Mouse (Mus musculus) heart, adult 8-10 months (tissue): ENCODE measurements around the gene Piezo1. TPM values are rescaled to one million over a fixed set of nuclear protein-coding genes. Genes with fewer than 3 reads are reported as not detected.

Source experiments
- DNase-seq: peaks from one replicate; pipeline ENCODE4 v3.0.0; 2022; ENCODE audit warnings: low spot score
- total RNA-seq, 4 experiments: library from RNA; stranded (reverse); gene quantifications; 2 replicates each; pipeline ENCODE4 v1.2.4; 2022

Piezo1 gene
- total RNA-seq, 4 experiments from 2014 or later: 13.2 to 17.4 (median 13.7) TPM

DNA sequence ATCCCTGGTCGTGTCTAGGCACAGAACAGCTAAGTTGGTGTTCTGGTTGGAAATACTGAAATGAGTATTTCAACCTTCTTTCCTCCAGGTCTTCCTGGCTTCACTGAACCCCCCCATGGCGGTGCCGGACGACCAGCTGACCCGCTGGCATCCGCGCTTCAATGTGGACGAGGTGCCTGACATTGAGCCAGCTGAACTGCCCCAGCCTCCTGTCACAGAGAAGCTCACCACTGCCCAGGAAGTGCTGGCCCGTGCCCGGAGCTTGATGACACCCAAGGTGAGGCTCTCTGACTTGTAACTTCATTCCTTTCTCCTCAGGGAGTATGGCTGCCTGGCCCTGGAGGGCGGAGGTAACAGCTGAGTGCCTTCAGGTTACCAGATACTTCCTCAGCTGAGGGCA, 20.0 kb upstream of the Piezo1 start:
- no peak for DNase-seq

DNA sequence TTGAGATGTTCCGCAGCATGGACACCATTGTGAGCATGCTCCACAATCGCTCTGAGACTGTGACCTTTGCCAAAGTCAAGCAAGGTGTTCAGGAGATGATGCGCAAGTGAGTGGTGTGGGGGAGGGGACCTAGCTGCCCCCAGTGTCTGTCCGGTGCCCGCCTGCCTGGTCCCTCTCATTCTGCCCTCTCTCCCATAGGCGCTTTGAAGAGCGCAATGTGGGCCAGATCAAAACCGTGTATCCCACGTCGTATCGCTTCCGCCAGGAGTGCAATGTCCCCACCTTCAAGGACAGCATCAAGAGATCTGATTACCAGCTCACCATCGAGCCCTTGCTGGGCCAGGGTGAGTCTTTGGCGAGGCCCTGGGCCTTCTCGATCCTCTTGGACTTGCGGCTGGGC, 18.9 kb upstream of the Piezo1 start:
- DNase-seq: no peak

DNA sequence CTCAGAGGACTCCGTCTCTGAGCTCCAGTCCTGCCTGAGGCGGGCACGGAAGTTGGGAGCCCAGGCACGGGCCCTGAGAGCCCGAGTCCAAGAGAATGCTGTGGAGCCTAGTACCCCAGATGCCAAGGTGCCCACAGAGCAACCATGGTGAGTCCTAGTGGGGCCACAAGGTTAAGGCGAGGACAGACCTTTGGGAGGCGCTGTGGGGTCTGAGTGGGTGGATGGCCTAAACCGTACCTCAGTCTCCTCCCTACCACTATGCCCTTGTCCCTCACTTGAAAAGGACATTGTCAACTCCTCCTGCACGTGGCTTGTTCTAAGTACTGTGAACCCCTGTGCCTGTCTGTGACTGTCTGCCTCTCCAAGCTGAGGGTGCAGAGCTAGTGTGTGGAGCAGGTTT, 18.2 kb upstream of the Piezo1 start:
- no peak for DNase-seq

DNA sequence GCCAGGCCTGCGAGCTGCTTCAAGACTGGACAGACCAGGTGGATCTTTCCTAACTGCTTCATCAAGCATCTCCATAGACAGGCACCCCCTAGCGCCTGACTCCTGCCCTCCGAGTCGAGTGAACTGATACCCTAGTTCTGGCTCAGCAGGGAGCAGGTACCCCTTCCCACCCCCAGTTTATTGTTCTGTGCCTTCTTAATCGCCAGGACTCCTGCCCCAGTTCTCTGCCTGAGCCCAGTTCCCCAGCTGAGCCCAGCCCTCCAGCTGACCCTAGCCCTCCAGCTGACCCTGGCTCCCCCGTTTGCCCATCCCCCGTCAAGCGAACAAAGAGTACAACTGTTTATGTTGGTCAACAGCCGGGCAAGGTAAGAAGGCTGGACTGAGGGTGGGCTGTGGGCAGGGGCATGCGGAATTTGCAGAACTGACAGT, 17.8 kb upstream of the Piezo1 start:
- DNase-seq: no peak

GRCm38 (mm10) chr8:122568109-122568504, 17.0 kb upstream of the Piezo1 start:
- no peak for DNase-seq

DNA sequence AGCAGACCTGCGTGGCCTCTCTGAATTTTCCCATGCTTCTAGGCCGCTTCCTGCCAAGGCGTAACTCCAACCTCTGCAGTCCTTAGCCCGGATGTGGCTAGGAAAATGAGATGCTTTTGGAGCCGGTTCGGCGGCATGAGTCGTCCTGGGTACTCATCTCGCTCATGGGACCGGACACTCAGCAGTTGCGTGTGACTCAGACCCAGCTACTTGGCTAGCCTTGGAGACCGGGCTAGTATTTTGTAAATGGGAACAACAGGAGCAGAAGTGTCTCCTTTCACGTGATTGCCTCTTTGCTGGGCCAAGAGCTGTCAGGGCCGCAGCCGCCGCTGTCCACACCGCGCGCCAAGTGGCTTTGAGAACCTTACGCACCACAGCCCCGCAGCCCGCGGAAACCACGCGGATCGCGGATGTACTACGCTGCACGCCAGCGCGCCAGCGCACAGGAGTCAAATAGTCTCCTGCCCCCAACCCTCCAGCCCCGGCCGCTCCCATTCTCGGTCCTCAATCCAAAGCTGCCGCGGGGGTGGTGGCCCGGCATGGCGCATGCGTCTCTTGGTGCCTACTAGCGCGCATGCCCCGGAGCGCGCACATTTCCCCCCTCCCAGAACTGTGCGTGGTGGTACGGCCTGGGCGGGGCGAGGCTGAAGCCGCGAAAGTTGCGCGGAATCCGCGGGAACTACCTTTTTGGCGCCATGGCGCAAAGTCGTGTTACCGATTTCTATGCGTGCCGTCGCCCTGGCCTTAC, 16.4 kb upstream of the Piezo1 start, which contains the start of gene Cdt1:
Cdt1 (plus strand) TSS at position 655 of the 748 bp plus-strand sequence.
- peak; percentile 94 for DNase-seq

GRCm38 (mm10) chr8:122566766-122567165, 15.6 kb upstream of the Piezo1 start:
- DNase-seq: peak; percentile 46

- no peak for DNase-seq
Measured at GRCm38 (mm10) chr8:122564363-122565352, 13.5 kb upstream of the Piezo1 start.

DNA sequence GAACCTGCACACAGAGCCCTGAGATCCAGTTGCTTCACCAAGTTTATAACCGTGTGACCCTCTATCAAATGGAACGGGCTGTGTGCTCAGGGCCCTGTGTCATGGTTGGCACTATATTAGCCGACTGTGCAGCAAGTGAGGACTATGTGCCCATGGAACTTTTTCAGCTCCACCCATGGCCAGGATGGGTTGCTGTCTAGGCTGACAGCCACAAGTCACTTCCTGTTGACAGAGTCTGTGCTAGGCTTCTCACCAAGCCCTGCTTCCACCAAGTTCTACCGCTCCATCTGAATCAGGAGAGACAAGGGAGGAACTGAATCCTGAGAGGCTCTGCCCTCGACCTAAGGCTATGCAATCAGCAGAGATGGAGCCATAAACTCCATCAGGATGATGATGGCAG, 10.1 kb upstream of the Piezo1 start:
- no peak for DNase-seq

DNA sequence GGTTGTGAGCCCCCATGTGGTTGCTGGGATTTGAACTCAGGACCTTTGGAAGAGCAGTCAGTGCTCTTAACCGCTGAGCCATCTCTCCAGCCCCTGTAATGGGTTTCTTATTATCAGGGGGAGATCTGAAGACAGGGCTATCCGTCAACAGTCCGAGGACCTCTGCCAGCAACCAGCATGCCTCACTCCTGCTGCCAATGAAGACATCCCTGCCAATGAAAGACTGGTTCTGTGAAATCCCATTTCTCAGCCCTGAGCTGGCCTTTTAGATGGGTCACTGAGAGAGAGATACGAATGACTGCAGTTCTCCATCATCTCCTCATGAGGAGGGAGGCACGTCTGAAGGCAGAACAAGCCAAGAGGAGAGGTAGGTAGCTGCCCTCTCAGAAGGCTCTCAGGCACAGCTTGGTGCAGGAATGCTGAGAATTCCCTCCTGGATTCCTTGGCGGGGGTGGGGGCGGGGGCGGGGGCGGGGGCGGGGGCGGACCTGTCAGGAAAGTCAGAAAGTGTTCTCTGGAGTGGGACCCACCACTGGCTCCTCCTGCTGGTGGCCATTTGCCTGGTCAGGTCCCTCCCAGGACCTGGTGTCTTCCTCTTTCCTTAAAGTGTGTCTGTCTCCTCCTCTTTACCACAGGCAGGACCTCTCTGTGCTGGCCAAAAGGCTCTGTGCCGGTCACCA, 7.7 kb upstream of the Piezo1 start:
- no peak for DNase-seq

DNA sequence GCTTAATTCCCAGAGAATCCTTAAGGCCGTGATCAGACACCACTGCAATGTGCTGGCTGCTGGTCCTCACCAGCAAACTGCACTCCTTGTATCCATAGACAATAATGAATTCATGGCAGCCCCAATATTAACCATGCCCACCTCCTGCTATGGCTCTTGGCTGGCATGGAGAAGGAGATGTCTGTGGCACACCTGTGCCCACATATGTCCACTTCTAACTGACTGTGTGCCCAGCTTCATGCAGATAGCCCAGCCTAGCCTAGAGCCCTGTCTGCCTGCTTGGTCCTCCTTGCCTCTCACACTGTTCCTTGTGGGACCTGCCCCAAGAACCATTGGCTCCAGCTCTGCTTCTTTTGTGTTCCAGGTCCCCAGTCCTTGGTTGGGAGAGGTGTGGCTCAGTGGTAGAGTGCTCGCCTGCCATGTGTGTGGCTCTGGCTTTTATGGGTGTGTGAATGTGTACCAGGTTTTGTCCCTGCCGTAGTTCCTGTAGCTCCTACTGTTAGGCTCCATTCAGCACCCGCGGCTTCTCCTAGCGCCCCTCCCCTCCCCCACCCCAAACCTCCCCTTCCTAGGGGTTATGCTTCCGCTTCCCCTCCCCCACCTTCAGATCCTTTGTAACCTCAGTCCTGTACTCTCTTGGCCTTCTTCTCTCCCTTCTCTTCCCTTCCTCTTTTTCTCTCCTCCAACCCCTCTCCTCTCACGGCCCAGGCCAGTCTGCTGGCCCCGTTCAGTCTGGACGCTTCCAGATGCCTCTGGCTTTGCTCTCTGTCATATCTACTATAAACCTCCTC, 6.3 kb upstream of the Piezo1 start:
- no peak for DNase-seq

DNA sequence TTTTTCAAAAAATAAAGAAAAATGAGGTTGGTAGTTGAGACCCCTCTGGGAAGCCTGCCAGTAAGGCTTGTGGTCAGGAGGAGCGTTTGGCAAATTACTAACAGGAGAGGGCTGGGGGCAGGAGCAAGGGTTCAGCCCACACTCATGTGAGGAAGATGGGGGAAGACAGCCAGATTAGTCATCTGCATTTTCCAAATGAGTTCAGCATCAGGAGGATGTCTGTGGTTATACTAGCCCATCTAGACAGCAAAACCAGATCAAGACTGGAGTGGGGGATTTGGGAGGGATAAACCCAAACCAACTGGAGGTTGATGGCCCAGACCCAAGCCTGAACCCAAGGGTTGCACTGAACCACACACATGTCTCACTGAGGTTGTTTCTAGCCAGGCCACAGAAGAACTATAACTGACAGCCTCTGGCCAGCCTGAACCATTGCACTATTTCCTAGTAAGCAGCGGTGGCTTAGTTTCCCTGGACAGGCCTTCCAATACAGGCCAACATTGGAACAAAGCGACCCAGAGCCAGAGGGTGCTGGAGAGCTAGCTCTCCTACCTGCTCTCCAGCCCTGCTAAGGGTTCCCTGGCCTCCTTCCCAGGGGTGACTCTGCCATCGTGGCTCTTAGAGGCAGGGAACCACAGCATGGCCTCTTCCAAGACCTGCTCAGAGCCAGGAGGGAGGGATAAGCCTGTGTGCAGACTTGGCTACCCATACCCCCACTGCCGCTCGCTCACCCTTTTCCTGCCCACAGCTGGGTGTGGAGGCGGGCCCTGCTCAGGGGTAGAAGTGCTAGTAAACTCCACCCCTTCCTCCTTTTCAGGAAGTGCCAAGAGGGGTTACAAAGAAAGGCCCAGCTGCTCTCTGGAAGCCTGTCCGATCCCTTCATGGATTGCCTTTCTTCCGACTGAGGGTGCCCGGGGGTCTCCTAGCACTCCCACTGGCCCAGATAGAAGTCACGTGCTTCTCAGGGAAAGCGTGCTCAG, 5.2 kb upstream of the Piezo1 start:
- DNase-seq: peak; percentile 67

DNA sequence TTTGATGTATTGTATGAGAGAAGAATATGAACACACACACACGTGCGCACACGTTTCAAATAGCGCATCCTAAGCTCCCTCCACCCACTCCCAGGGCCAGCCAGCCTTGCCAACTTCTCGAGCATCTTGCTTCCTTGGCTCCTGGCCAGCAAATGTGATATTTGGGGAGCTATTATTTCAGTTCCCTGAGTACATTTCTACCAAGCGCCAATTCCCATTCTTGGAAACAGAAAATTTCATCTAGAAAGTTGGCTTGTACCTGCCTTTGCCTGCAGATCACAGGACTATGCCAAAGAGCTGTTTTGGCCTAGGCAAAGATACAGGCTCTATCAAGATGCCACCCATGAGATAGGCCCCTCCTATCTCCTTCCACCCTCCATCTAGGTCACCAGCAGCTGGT, 3.7 kb upstream of the Piezo1 start:
- DNase-seq: no peak

GRCm38 (mm10) chr8:122550995-122551264, 199 bp downstream of the Piezo1 start:
- DNase-seq: no peak

GRCm38 (mm10) chr8:122550234-122550994, 715 bp downstream of the Piezo1 start:
- no peak for DNase-seq

- no peak for DNase-seq
Measured at GRCm38 (mm10) chr8:122548891-122549439, 2.2 kb downstream of the Piezo1 start.

- no peak for DNase-seq
Measured at GRCm38 (mm10) chr8:122548331-122548730, 2.8 kb downstream of the Piezo1 start.

DNA sequence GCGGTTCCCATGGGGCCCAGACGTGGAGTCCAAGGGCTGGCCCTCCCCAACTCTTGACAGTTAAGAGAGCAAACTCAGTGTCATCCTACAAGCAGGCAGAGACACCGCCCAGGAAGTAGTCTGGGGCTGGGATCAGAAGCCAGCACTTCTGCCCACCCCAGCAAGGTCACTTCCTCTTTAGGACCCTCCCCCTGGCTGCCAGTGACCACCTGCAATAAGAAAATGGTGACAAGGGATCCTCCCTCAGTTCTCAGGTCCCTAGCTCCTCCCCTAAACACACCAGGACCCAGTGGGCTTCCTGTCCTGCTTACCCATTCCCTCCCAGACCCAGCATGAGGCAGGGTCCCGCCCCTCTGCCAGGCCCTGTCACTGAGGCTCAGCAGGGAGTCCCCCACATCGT, 3.3 kb downstream of the Piezo1 start:
- no peak for DNase-seq

DNA sequence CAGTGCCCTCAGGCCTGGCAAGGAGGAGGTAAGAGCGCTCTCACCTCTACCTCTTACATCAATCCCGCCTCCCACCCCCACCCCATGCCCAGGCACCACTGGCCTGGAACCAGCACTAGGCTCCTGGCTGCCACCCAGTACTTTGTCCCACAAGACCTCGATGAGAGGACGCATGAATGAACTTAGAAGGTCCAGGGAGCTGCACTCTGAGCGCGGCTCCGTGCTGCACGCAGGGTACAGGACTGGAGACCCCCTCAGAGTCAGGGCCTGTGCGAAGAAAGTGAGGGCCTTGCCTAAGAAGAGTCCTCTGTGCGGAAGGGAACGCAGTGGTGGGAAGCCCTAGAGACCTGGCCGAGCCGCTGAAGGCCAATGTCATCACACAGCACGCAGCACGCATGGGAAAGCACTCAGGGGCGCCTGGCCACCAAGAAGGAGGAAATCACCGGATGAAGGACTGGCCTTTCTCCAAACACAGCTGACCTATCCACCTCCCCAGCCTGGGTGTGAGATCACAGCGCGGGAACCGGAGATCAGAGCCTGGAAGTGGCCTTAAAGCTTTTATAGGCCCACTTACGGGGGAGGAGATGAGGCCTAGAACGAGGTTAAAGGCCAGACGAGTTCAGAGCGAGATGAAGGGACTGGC, 4.2 kb downstream of the Piezo1 start:
- peak; percentile 87 for DNase-seq
